Comparison of ENCODE assay signal across 13 mouse cellular contexts in the genomic region with DNA sequence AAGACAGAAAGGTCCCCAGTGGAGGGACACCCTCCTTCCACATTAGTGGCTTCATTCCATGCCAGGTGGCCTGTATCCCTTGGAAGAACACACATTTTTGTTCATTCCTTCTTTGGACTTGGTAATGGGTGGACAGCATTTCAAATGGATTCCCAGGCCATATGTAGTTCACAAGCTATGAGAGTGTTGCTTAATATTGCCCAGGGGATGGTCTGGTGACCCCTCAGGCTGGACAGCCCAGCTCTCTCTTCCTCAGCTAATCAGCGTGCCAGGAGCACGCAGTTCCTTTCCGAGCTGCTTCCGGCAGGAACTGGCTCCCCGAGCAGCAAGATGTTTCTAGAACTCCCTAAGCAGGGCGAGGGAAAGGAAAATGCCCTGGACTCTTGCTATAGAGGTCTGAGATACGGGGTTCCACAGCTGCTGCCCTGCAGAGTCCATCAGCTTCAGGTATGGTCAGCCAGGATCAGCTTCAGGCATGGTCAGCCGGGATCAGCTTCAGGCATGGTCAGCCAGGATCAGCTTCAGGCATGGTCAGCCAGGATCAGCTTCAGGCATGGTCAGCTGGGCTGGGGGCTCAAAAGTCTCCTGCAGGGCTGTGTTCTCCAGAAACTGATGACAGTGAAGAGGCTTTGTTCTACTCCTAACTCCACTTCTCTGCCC.
"Had no signal": no experiment of that assay in that cellular context is flagged by ENCODE, and none has a peak within 500 bp of the region (broad histone marks: within the 10 kb centered on the region; RNA-seq: fewer than 3 reads in every experiment).

No protein-coding gene starts in this region.

- H3K9me3 ChIP-seq: liver, embryonic 15.5 days; megakaryocyte, embryonic 14.5 days; midbrain, embryonic 15.5 days; neural tube, embryonic 12.5 days had no signal

- H3K36me3 ChIP-seq: liver, embryonic 15.5 days; midbrain, embryonic 15.5 days; neural tube, embryonic 12.5 days had no signal

- H3K4me2 ChIP-seq: liver, embryonic 11.5 days; liver, embryonic 15.5 days; midbrain, embryonic 11.5 days; midbrain, embryonic 15.5 days; neural tube, embryonic 12.5 days had no signal

- H3K9ac ChIP-seq: liver, embryonic 15.5 days; midbrain, embryonic 15.5 days; neural tube, embryonic 12.5 days had no signal

- H3K4me3 ChIP-seq: liver, embryonic 15.5 days; megakaryocyte, embryonic 14.5 days; midbrain, embryonic 15.5 days; neural tube, embryonic 12.5 days had no signal

- DNase-seq: layer of hippocampus, adult 9-11 months; layer of hippocampus, postnatal 36 days; thymus, adult 18-20 months; thymus, postnatal 14 days had no signal

- H3K27ac ChIP-seq: kidney, postnatal 0 days; liver, embryonic 15.5 days; macrophage; midbrain, embryonic 15.5 days; neural tube, embryonic 12.5 days had no signal

- ATAC-seq: intestine, postnatal 0 days; midbrain, embryonic 15.5 days had no signal

- H3K4me1 ChIP-seq: liver, embryonic 15.5 days; megakaryocyte, embryonic 14.5 days; midbrain, embryonic 15.5 days; neural tube, embryonic 12.5 days had no signal

- H3K27me3 ChIP-seq: liver, embryonic 15.5 days; megakaryocyte, embryonic 14.5 days; midbrain, embryonic 15.5 days; neural tube, embryonic 12.5 days had no signal
